Mouse (Mus musculus) megakaryocyte progenitor cell, adult 5-6 weeks (primary cell): ENCODE data around the gene Gm4513. TPM values are rescaled to one million over a fixed set of nuclear protein-coding genes. Genes with fewer than 3 reads are reported as not detected.
"Not testable (repeated sequence)": the region's sequence is repeated elsewhere in the genome, so short reads cannot be mapped to it uniquely, and the experiment has no call there.

ENCODE experiments used
- ATAC-seq: replicated peaks from 2 replicates; pipeline ENCODE4 v1.8.0; 2016; ENCODE audit warnings: mild to moderate bottlenecking, moderate TSS enrichment, inconsistent platforms; ENCODE audit not compliant: poor library complexity
- total RNA-seq, 2 experiments: library from RNA; stranded (forward) in 1 of 2; stranded (reverse) in 1 of 2; fragments of 157-497, 149-512 nt in 1 of 2; fragments of 200-1000 nt in 1 of 2; gene quantifications; 2 replicates each; pipeline versions ENCODE4 v1.2.3 to v1.2.4; 2015 to 2017

Gene Gm4513
- not detected in 2 replicates for total RNA-seq (2015)
- total RNA-seq (2017), result not detected in 2 replicates

DNA sequence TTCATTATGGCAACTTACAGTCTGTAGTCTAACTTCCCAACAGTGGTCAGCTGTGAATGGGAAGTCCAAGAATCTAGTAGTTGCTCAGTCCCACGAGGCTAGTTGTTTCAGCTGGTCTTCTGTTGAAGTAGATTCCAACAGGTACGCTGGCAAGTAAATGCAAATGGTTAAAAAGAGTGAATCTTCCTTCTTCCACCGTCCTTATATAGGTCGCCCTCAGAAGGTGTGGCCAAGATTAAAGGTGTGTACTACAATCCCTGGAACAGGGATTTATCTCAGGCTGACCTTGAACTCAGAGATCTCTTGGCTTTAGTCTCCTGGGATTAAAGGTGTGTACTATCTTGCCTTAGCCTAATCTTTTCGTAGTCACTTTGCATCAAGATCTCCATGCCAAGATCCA, at the start of gene Gm4513:
Gene Gm4513, minus strand, starts transcription at position 101 of the 400 bp plus-strand sequence.
- not testable (repeated sequence) for ATAC-seq

DNA sequence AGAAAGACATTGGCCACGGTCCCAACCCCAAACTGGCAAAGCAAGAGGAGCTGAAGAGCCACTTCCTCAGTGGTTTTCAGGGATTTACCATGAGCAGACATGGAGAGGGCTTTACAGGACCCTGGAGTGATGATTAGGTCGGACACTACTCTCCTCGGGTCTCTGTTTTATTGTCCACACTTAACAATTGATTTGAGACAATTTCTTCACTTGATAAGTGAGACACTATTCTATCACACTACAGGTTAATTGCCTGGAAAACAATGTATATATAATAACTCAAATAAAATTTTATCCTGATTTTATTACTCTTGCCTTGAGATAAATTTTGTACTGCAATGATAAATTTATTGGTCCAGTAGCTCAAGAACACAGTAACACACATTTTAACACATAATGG, 22.7 kb downstream of the Gm4513 start, which contains the start of gene Gm4141:
Gene Gm4141, minus strand, starts transcription at position 101 of the 400 bp plus-strand sequence.
- not testable (repeated sequence) for ATAC-seq

DNA sequence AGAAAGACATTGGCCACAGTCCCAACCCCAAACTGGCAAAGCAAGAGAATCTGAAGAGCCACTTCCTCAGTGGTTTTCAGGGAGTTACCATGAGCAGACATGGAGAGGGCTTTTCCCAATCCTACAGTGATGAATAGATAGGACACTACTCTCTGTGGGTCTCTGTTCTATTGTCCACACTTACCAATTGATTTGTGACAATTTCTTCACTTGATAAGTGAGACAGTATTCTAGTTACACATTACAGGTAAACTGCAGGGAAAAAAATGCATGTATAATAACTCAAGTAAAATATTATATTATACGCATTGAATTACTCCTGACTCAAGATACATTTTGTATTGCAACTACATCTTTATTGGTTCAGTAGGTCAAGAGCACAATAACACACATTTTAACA, 53.2 kb downstream of the Gm4513 start, which contains the start of gene Gm5726:
Gene Gm5726, minus strand, starts transcription at position 101 of the 400 bp plus-strand sequence.
- not testable (repeated sequence) for ATAC-seq

Other genes with a start within 250 kb of the Gm4513 start
- not detected in 2 replicates for gene Gm5728, start 223.6 kb downstream of the Gm4513 start, total RNA-seq (2015)
- not detected in 2 replicates for gene Gm5728, start 223.6 kb downstream of the Gm4513 start, total RNA-seq (2017)
- gene Vmn1r100, start 181.1 kb downstream of the Gm4513 start, total RNA-seq (2015), result not detected in 2 replicates
- not detected in 2 replicates for gene Vmn1r100, start 181.1 kb downstream of the Gm4513 start, total RNA-seq (2017)
- gene Vmn1r101, start 156.4 kb downstream of the Gm4513 start, total RNA-seq (2015), result not detected in 2 replicates
- not detected in 2 replicates for gene Vmn1r101, start 156.4 kb downstream of the Gm4513 start, total RNA-seq (2017)
- gene Gm10670, start 124.1 kb downstream of the Gm4513 start, total RNA-seq (2015), result not detected in 2 replicates
- gene Gm10670, start 124.1 kb downstream of the Gm4513 start, total RNA-seq (2017), result not detected in 2 replicates
- gene Vmn1r103, start 88.5 kb downstream of the Gm4513 start, total RNA-seq (2015), result not detected in 2 replicates
- gene Vmn1r103, start 88.5 kb downstream of the Gm4513 start, total RNA-seq (2017), result not detected in 2 replicates
- not detected in 2 replicates for gene Vmn1r104, start 65.2 kb downstream of the Gm4513 start, total RNA-seq (2015)
- gene Vmn1r104, start 65.2 kb downstream of the Gm4513 start, total RNA-seq (2017), result not detected in 2 replicates
- not detected in 2 replicates for gene Gm5726, start 53.3 kb downstream of the Gm4513 start, total RNA-seq (2015)
- not detected in 2 replicates for gene Gm5726, start 53.3 kb downstream of the Gm4513 start, total RNA-seq (2017)
- gene Gm4141, start 22.8 kb downstream of the Gm4513 start, total RNA-seq (2015), result not detected in 2 replicates
- not detected in 2 replicates for gene Gm4141, start 22.8 kb downstream of the Gm4513 start, total RNA-seq (2017)
- gene Vmn1r107, start 69.9 kb upstream of the Gm4513 start, total RNA-seq (2015), result not detected in 2 replicates
- not detected in 2 replicates for gene Vmn1r107, start 69.9 kb upstream of the Gm4513 start, total RNA-seq (2017)
- gene Vmn1r111, start 104.2 kb upstream of the Gm4513 start, total RNA-seq (2015), result not detected in 2 replicates
- gene Vmn1r111, start 104.2 kb upstream of the Gm4513 start, total RNA-seq (2017), result not detected in 2 replicates
- not detected in 2 replicates for gene Gm10668, start 131.6 kb upstream of the Gm4513 start, total RNA-seq (2015)
- not detected in 2 replicates for gene Gm10668, start 131.6 kb upstream of the Gm4513 start, total RNA-seq (2017)
- not detected in 2 replicates for gene Vmn1r112, start 172.2 kb upstream of the Gm4513 start, total RNA-seq (2015)
- gene Vmn1r112, start 172.2 kb upstream of the Gm4513 start, total RNA-seq (2017), result not detected in 2 replicates
- not detected in 2 replicates for gene Vmn1r113, start 188.3 kb upstream of the Gm4513 start, total RNA-seq (2015)
- not detected in 2 replicates for gene Vmn1r113, start 188.3 kb upstream of the Gm4513 start, total RNA-seq (2017)
- gene Vmn1r114, start 213.2 kb upstream of the Gm4513 start, total RNA-seq (2015), result not detected in 2 replicates
- not detected in 2 replicates for gene Vmn1r114, start 213.2 kb upstream of the Gm4513 start, total RNA-seq (2017)
- gene Vmn1r115, start 246.0 kb upstream of the Gm4513 start, total RNA-seq (2015), result not detected in 2 replicates
- gene Vmn1r115, start 246.0 kb upstream of the Gm4513 start, total RNA-seq (2017), result not detected in 2 replicates